Mouse (Mus musculus) adrenal gland, postnatal 10 days (tissue): Measurements from ENCODE around the gene Mat1a. TPM values are rescaled to one million over a fixed set of nuclear protein-coding genes. Genes with fewer than 3 reads are reported as not detected.

Experiments used
- DNase-seq: peaks from one replicate; pipeline ENCODE4 v3.0.0; 2021; ENCODE audit warnings: mixed read lengths
- long read RNA-seq, 2 experiments: library from polyadenylated mRNA; stranded (forward); transcript quantifications; one replicate each; pipeline ENCODE4 v2.0.0; 2021
- total RNA-seq, 2 experiments: library from RNA; stranded (reverse); gene quantifications; 2 replicates each; pipeline ENCODE4 v1.2.3; 2021

The Mat1a gene
- 100 to 1,000 TPM; 113 to 329 TPM for total RNA-seq
- long read RNA-seq, experiment 1, transcript Mat1a-203 (10 exons, 3,468 nt): minor isoform, 10 of 331 reads
- long read RNA-seq, experiment 1, transcript Mat1a-201 (9 exons, 3,208 nt): major isoform, 127 of 331 reads
- long read RNA-seq, experiment 1, partial matches to known transcripts: 184 of 331 reads
- long read RNA-seq, experiment 1, other reads (novel, unspliced or antisense): 10 of 331 reads
- long read RNA-seq, experiment 2, transcript Mat1a-201 (9 exons, 3,208 nt): major isoform, 19 of 21 reads
- long read RNA-seq, experiment 2, partial matches to known transcripts: 1 of 21 reads
- long read RNA-seq, experiment 2, other reads (novel, unspliced or antisense): 1 of 21 reads

GRCm38 (mm10) chr14:41104853-41105444, at the start of gene Mat1a:
Gene Mat1a, plus strand, starts transcription at chr14:41105035.
- DNase-seq: peak; percentile 4

DNA sequence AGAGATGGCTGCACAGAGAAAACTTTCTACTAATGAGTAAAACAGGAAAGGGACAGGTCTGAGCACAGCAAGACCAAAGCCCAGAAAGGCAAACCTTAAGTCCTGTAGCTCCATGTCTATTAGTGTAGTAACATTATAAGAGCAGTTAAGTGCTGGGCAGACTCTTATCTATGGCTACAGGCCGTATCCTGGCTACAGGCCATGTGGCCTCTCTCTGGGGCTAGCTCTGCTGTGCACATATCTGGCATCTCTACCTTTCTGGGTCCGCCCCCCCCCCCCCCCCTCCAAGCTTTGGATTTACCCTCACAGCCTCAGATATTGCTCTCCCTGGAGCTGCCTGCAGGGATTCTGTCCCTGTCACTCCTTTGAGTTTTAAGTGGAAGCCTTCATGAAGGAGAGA, 39.7 kb upstream of the Mat1a start:
- DNase-seq: no peak

DNA sequence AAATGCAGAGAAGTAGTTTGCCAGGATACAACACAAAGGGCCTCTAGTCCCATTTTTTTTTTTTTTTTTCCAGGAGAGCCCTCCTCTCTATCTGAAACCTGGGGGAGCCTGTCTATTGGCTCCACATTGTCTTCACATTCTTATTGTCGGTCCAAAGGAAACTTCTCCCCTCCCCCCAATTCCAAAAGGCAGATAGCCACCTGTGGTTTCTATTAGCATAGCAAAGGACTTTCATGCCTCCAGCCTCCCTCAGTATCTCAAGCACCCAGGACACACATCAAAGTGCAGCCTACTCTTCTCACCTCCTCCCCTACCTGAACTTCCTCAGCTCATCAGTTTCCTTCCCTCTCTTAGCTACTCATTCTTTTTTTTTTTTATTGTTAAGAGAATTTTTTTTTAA, 38.4 kb upstream of the Mat1a start:
- no peak for DNase-seq

DNA sequence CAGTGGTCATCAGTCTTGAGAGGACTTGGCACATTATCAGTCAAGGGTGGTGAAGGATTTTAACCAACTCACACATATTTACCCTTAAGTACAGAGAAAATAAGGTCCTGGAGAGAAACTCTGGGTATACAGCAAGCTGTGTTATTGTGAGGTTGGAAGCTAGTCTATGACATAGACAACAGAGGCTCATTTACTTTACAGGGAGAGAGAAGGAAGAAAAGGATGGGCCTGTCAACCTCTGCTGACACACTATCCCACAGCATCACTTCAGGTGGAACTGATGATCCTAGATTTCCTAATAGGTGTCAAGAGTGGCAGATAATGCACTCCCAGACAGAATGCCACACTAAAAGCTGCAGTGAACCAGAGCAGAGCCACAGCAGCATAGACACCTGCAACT, 35.7 kb upstream of the Mat1a start, which contains the start of gene Dydc2:
TSS of gene Dydc2 (minus strand) at position 101 of the 400 bp plus-strand sequence.
- no peak for DNase-seq

- DNase-seq: no peak
Observed at GRCm38 (mm10) chr14:41070343-41070742, 34.5 kb upstream of the Mat1a start.

- DNase-seq: peak; percentile 82
Observed at GRCm38 (mm10) chr14:41072229-41072943, 32.4 kb upstream of the Mat1a start, which contains the start of gene Dydc1. Gene Dydc1, plus strand, starts transcription at chr14:41072911.

DNA sequence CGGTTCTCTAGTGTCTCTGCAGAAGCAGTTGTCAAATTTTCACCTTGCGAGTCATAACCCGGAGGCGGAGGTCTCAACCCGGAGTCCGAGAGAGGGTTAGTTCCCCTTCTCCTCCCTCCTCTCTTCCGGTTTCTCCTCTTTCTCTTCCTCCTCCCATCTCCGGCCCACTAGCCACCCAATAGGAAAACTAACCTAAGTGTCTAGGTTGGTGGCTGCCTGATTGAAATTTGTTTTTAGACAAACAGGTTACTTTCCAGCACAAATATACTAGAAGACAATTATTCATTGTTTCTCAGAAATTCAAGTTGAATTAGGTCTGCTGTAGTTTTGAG, 31.9 kb upstream of the Mat1a start:
- DNase-seq: no peak

- DNase-seq: no peak
Observed at GRCm38 (mm10) chr14:41082408-41082807, 22.4 kb upstream of the Mat1a start.

DNA sequence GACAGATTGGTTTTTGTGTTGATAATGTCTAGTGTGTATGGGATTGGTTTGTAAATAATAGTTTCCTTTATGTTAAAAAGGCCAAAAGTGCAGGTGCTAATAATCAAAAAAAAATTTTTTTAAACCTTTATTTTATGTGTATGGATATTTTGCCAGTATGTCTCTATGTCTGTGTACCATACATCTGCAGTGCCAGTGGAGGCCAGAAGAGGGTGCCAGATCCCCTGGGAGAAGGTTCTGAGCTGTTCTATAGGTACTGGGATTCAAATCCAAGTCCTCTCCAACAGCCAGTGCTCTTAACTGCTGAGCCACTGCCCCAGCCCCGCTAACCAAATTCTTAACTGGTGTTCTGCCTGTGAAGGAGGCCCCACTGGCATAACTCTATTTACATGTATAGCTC, 17.3 kb upstream of the Mat1a start:
- DNase-seq: peak; percentile 34

DNA sequence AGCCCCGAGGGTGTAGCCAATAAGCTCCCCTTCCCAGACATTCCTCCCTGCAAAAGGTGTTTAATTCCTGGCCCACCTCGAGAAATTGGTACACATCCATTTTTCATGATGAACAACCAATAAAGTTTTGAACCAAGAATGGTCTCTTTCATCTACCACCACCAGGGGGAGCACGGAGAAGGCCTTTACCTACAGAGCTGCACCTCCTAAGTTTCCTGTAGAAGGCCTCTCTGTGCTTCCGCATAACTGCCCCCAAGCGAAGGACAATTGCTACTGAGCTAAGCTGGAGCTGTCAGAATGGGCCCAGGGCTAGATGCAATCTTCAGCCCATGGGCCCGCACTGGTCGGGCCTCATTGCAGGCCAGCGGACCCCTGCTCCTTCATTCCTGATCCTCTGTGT, 14.1 kb upstream of the Mat1a start:
- DNase-seq: peak; percentile 50

- DNase-seq: no peak
Observed at GRCm38 (mm10) chr14:41094114-41094513, 10.7 kb upstream of the Mat1a start.

GRCm38 (mm10) chr14:41096296-41096860, 8.5 kb upstream of the Mat1a start:
- no peak for DNase-seq

GRCm38 (mm10) chr14:41098726-41099125, 6.1 kb upstream of the Mat1a start:
- DNase-seq: no peak

DNA sequence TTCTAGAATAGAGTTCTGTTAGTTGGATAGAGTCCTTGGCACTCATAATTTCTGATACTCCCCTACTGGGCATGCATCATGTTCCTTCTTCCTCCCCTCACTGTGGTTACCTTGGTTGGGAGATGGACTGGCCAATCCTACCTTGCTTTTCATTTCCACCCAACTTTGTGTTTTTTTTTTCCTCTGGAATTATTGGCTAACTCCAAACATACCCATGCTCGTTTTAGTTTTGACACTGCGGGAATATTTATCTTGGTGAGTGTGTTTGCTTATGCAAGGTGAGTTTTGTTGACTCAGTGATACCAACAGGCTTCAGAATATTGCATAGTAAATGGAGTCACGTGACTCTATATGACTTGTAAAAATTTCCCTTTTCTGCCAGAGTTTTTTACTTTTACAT, 4.1 kb upstream of the Mat1a start:
- DNase-seq: no peak

DNA sequence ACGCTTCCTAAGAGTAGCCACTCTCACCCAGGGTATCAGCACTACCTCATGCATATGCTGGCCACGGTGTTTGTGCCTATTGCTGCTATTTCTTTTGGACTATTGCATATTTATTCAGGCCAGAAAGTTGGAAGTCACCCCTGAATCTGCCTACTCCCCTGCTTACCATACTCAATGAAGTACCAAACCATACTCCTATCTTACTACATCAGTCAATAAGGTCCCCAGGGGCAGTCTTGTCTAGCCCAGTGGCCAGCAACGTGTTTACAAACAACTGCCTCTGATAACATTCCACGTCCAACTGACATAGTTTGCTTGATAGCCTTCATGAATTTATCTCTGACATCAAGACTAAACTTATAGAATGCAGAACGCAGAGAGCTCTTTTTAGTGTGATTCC, 3.6 kb upstream of the Mat1a start:
- DNase-seq: no peak

GRCm38 (mm10) chr14:41102269-41102668, 2.6 kb upstream of the Mat1a start:
- no peak for DNase-seq

GRCm38 (mm10) chr14:41111031-41111668, 6.3 kb downstream of the Mat1a start:
- DNase-seq: no peak

DNA sequence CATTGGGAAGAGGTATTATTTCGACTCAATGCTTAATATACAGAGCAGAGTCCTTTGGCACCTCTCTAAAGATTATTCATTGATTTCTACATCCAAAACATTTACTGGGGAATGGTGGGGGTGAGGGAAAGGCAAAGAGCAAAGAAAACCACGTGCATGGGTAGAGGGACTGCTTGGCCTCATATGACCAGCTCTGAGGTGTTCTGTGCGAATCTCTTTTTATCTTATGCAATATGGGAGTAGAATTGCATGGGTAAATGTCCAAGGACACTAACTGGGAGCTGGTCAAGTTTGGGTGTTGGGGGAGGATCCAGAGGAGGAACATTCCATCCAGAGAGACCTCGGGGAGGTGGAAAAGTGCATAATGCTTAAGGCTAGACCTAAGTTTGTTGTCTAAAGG, 8.1 kb downstream of the Mat1a start:
- DNase-seq: no peak

GRCm38 (mm10) chr14:41116271-41116670, 11.4 kb downstream of the Mat1a start:
- DNase-seq: no peak

GRCm38 (mm10) chr14:41124683-41125082, 19.8 kb downstream of the Mat1a start:
- no peak for DNase-seq

GRCm38 (mm10) chr14:41127997-41128396, 23.2 kb downstream of the Mat1a start:
- peak; percentile 40 for DNase-seq

DNA sequence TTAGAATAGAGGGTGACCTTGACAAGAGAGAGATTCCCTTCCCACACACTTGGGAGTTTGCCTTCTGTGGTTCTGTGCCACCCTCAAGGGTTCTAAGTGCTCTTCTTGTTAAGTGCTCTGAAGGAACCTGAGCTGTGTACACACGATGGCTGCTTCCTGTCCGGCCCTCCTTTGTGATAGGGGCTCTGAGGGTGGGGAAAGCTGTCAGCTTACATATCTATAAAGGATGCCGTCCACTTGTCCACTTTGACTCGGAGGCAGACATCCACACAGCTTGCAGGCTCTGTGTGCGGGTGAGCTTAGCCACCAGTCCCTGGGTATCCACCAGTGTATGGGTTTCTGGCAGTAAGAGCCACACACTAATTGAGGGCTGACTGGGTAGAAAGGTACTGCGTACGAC, 26.7 kb downstream of the Mat1a start, which contains the start of gene Sftpa1:
TSS of gene Sftpa1 (plus strand) at position 243 of the 400 bp plus-strand sequence.
- DNase-seq: no peak
